Mouse (Mus musculus): ENCODE data around the gene Fam199x. TPM values are rescaled to one million over a fixed set of nuclear protein-coding genes. Genes with fewer than 3 reads are reported as not detected.

The Fam199x gene
- 6.4 and 7.1 TPM in 2 replicates for polyA plus RNA-seq (2015; fragmentation: Nextera tagmentation; extraction: Ambion mirVana)

DNA sequence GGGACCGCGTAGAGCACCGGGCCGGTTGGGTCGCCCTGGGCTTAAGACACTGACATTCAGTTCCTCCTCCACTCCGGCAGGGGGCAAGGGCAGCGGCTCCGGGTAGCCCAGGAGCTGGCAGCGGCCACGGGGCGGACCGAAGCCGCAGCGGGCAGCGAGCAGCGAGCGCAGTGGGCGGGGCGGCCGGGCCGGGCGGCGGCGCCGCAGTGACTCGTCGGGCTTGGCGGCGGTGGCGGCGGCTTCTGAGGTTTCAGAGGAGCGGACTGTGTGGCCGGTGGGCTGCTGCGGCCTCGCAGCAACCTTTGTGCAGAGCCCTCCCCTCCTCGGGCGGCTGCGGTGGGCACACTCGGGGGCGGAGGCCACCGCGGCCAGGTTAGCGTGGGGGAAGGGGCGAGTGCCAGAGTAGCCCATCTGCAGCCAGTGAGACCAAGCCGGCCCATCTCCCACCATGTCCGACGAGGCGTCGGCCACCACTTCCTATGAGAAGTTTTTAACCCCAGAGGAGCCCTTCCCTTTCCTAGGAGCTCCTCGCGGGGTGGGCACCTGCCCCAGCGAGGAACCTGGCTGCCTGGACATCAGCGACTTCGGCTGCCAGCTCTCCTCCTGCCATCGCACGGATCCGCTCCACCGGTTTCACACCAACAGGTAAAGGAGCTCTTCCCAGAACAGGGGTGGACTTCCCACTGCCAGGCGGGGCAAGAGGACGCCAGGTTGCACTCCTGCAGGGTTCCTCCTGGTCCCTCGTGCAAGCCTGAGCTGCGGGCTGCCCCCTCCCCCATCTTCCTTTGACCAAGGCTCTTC lies at the start of gene Fam199x:
TSS of gene Fam199x (plus strand) at position 170 of the 801 bp plus-strand sequence.
- 14% methylated on average over 33 of the region's 62 CpGs for WGBS

DNA sequence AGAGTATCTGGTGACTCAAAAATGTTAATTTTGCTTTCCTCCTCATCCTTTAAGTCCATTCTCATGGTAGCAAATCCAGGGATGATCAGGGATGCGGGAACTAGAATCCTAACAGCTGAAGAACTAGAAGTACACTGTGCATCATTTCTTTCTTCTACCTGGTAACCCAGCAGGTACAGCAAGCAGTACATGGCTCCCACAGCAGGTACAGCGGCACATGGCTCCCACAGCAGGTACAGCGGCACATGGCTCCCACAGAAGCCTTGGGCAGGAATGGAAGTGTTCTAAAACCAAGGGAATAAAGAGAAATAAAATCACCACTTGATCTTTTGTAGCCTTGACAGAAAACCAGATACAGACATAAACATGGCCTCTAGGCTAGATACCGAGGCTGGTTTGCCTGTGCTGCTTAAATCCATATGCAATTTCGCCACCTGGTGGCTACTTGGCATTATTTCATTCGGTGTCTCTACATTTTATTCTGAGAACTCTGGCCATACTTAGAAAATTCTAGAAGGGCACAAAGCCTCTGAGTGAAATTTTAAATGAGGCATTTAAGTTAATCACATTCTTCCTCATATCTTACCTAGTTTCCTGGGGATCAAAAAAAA lies 34.2 kb upstream of the Fam199x start:
- no peaks in the 10 kb centered on the region for H3K27me3 ChIP-seq
- no peaks in the 10 kb centered on the region for H3K9me3 ChIP-seq
- ATAC-seq (ENCODE audit: low read depth) = peak; percentile 67
- H3K27ac ChIP-seq (replicated peaks) = no peak overlapping the region
- H3K4me1 ChIP-seq (replicated peaks) = no peaks in the 10 kb centered on the region
- no peak overlapping the region for H3K9ac ChIP-seq
- 0 out of 2 replicates have a peak, but pooled peaks cover 6% of the 10 kb centered on the region for H3K36me3 ChIP-seq
- no peak overlapping the region for H3K4me2 ChIP-seq
- H3K4me3 ChIP-seq = no peak overlapping the region
- WGBS = 53% methylated on average over 6 of the region's 6 CpGs

More for the DNA sequence above, at the start of gene Fam199x:
- peak within 1 kb of the TSS; percentile 78 for H3K9ac ChIP-seq
- no peaks in the 10 kb centered on the region for H3K9me3 ChIP-seq
- H3K4me3 ChIP-seq = peak within 1 kb of the TSS; percentile 64
- H3K36me3 ChIP-seq = no peaks in the 10 kb centered on the region
- H3K27me3 ChIP-seq = peaks cover 8% of the 10 kb centered on the region; the same call in 1 of the 2 replicates
- H3K4me1 ChIP-seq (replicated peaks) = peaks cover 12% of the 10 kb centered on the region
- peak; percentile 96 for ATAC-seq (ENCODE audit: low read depth)
- peak within 1 kb of the TSS; percentile 49; the same call in 1 of the 2 replicates for H3K27ac ChIP-seq (replicated peaks)
- H3K4me2 ChIP-seq = peak within 1 kb of the TSS; percentile 67

DNA sequence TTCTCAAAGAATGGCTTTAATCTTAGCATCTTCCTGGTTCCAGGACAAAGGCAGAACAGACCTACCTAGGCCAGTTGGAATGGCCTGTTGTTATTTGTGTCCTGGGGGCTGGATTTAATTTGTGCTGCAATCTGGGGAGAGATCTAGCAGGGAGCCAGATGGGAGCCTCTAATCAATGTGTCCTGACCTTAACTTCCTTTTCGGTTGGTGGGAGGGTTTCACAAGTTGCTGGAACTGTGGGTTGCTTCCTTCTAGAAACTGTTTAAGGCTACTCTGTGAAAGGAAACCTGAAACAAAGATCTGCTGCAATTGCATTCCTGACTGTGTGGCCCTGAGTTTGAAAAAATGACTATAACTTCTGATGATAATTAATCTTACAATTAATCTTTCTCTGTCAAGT lies 31.7 kb upstream of the Fam199x start:
- ATAC-seq (ENCODE audit: low read depth) = no peak
- H3K4me2 ChIP-seq = no peak overlapping the region

GRCm38 (mm10) chrX:137019310-137019709 lies 30.1 kb upstream of the Fam199x start:
- no peaks in the 10 kb centered on the region for H3K27me3 ChIP-seq
- no peak for ATAC-seq (ENCODE audit: low read depth)
- no peak overlapping the region for H3K27ac ChIP-seq (replicated peaks)
- H3K4me3 ChIP-seq = no peak overlapping the region
- H3K9me3 ChIP-seq = no peaks in the 10 kb centered on the region
- no peak overlapping the region for H3K9ac ChIP-seq
- H3K36me3 ChIP-seq = no peaks in the 10 kb centered on the region
- H3K4me1 ChIP-seq (replicated peaks) = no peaks in the 10 kb centered on the region
- no peak overlapping the region for H3K4me2 ChIP-seq
- 9% methylated on average over 1 of the region's 1 CpGs for WGBS

More for the DNA sequence above, 31.7 kb upstream of the Fam199x start:
- H3K4me1 ChIP-seq (replicated peaks) = no peaks in the 10 kb centered on the region
- H3K9me3 ChIP-seq = no peaks in the 10 kb centered on the region
- H3K27me3 ChIP-seq = no peaks in the 10 kb centered on the region
- H3K36me3 ChIP-seq = no peaks in the 10 kb centered on the region
- WGBS = 77% methylated on average over 1 of the region's 1 CpGs
- H3K27ac ChIP-seq (replicated peaks) = no peak overlapping the region
- H3K9ac ChIP-seq = no peak overlapping the region
- H3K4me3 ChIP-seq = no peak overlapping the region

- peaks cover 4% of the 10 kb centered on the region; the same call in 1 of the 2 replicates for H3K36me3 ChIP-seq
- no peak for ATAC-seq (ENCODE audit: low read depth)
- WGBS = 97% methylated on average over 8 of the region's 8 CpGs
Measured at GRCm38 (mm10) chrX:137030916-137031315, 18.5 kb upstream of the Fam199x start.

DNA sequence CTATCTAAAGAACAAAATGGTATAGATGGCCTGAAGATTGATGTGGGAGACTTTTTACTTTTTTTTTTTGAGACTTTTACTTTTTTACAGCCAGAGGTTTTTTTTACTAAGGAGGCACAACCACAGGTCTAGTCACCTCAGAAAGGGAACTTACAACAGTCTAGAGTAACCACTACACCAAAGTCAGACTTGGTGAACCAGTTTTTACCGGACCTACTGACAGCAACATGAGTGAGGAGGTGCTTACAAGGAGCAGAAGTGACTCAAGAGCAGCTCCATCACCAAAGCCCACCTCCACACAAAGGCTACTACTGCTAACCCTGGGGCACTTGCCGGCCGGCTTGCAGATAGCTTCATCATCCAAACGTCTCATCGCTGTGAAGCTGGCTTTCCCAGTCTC lies 17.7 kb upstream of the Fam199x start:
- no peak for ATAC-seq (ENCODE audit: low read depth)
- no peak overlapping the region for H3K4me3 ChIP-seq
- WGBS = 91% methylated on average over 5 of the region's 5 CpGs

More at GRCm38 (mm10) chrX:137030916-137031315, 18.5 kb upstream of the Fam199x start:
- no peak overlapping the region for H3K9ac ChIP-seq
- no peak overlapping the region for H3K27ac ChIP-seq (replicated peaks)
- H3K4me3 ChIP-seq = no peak overlapping the region
- no peaks in the 10 kb centered on the region for H3K9me3 ChIP-seq
- H3K27me3 ChIP-seq = no peaks in the 10 kb centered on the region
- H3K4me2 ChIP-seq = no peak overlapping the region
- H3K4me1 ChIP-seq (replicated peaks) = no peaks in the 10 kb centered on the region

DNA sequence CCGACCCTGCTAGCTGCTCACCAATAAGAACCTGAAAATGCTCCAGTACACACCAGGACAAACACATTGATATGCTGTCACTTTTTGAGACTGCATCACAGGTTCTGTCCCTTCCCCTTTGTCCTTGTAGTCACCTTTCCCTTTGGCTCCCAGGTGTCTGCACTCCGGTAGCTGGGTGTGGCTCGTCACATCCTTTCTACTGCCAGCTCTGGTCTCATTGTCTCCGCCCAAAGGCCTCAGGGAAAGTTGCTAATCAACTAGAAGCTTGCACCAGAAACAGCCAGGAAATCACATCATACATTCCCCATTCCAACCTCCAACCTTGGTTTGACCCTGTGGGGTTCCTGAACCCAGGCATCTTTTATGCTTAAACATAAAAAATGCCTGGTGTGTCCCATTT lies 15.1 kb upstream of the Fam199x start:
- H3K36me3 ChIP-seq = no peaks in the 10 kb centered on the region
- no peak overlapping the region for H3K4me3 ChIP-seq
- no peak overlapping the region for H3K9ac ChIP-seq
- H3K27ac ChIP-seq (replicated peaks) = no peak overlapping the region
- H3K4me1 ChIP-seq (replicated peaks) = peaks cover 7% of the 10 kb centered on the region
- H3K4me2 ChIP-seq = no peak overlapping the region
- WGBS = 82% methylated on average over 4 of the region's 4 CpGs
- no peaks in the 10 kb centered on the region for H3K9me3 ChIP-seq
- H3K27me3 ChIP-seq = no peaks in the 10 kb centered on the region
- no peak for ATAC-seq (ENCODE audit: low read depth)

More for the DNA sequence above, 17.7 kb upstream of the Fam199x start:
- H3K36me3 ChIP-seq = peaks cover 4% of the 10 kb centered on the region; the same call in 1 of the 2 replicates
- no peak overlapping the region for H3K4me2 ChIP-seq
- H3K4me1 ChIP-seq (replicated peaks) = peaks cover 1% of the 10 kb centered on the region
- H3K27ac ChIP-seq (replicated peaks) = no peak overlapping the region
- H3K9ac ChIP-seq = no peak overlapping the region
- no peaks in the 10 kb centered on the region for H3K27me3 ChIP-seq
- H3K9me3 ChIP-seq = no peaks in the 10 kb centered on the region

DNA sequence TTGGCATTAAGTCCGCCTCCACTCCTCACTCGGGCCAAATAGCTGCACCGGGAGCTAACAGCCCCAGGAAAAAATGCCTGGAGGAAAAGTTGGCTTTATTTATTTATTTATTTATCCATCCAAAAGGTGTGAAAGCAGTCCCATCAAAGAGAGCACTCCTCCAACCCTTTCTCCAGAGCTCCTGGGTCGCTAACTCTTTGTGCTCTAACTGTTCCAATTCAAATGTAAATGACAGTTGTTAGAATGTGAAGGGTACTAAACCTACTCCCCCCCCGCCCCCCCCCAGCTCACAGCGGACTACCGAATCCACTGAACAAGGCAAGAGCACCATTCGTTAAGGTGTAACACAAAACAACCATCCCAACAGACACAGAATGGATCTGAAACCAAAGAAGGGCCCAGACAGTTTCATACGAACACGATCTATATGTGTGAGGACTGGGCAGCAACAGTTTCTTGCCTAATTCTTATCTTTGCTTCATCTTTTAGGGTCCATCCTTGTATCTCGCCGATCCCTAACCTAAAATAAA lies 11.9 kb upstream of the Fam199x start:
- Histone ChIP-seq H3K4me2 (peak overlapping the region; percentile 64), H3K9ac (peak overlapping the region; percentile 71), H3K27me3 (no peaks in the 10 kb centered on the region), H3K4me3 (peak overlapping the region; percentile 50), H3K27ac (replicated peaks) (peak overlapping the region; percentile 92; the same call in 1 of the 2 replicates), H3K36me3 (no peaks in the 10 kb centered on the region), H3K4me1 (replicated peaks) (peaks cover 7% of the 10 kb centered on the region), H3K9me3 (no peaks in the 10 kb centered on the region)
- WGBS = 22% methylated on average over 12 of the region's 12 CpGs
- ATAC-seq (ENCODE audit: low read depth) = peak; percentile 68

DNA sequence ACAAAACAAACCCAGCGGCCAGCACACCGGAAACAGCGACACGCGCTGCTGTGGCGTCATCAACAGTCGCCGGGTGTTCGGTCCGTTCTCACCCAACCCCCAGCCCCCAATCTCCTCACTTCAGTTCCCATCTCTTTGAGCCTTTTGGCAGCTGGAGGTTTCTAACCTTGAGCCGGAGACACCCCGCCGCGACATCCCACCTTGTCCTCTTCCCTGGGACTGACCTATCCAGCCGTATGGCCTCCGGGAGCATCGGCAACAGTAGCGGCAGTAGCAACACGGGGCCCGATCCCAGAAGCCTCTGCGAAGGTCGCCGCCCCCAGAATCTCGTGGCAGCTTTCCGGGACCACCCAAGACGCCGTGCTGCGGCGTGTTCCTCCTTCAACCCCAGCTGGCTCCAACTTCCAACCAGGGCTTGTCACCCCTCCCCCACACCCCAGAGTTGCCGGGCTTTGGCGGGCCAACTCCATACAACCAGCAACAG lies 11.4 kb upstream of the Fam199x start, which contains the start of gene Slc25a53:
TSS of gene Slc25a53 (minus strand) at position 303 of the 484 bp plus-strand sequence.
- ATAC-seq (ENCODE audit: low read depth) = peak; percentile 97
- peaks cover 7% of the 10 kb centered on the region for H3K4me1 ChIP-seq (replicated peaks)
- peak within 1 kb of the TSS; percentile 64 for H3K4me2 ChIP-seq
- peak within 1 kb of the TSS; percentile 92 for H3K27ac ChIP-seq (replicated peaks)
- H3K4me3 ChIP-seq = peak within 1 kb of the TSS; percentile 50
- no peaks in the 10 kb centered on the region for H3K9me3 ChIP-seq
- H3K27me3 ChIP-seq = no peaks in the 10 kb centered on the region
- no peaks in the 10 kb centered on the region for H3K36me3 ChIP-seq
- H3K9ac ChIP-seq = peak within 1 kb of the TSS; percentile 71
- 17% methylated on average over 31 of the region's 31 CpGs for WGBS

DNA sequence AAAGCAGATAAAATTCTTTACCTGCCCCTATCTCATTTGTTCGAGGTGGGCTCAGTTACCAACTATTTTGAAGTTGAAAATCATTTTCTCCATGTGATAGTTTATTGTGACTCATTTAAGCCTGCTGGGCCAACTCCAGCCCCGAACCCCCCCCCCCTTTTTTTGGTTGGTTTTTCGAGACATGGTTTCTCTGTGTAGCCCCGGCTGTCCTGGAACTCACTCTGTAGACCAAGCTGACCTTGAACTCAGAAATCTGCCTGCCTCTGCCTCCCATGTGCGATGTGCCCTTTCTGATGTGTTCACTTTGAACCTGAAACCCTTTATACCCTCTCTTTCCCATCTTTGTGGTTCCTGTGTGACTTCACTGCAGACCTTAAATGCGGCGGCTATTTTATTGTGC lies 10.9 kb upstream of the Fam199x start:
- ATAC-seq (ENCODE audit: low read depth) = peak; percentile 51; the same call in 1 of the 2 replicates
- Histone ChIP-seq H3K9me3 (no peaks in the 10 kb centered on the region), H3K27ac (replicated peaks) (peak overlapping the region; percentile 92), H3K4me1 (replicated peaks) (peaks cover 7% of the 10 kb centered on the region), H3K36me3 (no peaks in the 10 kb centered on the region), H3K4me3 (peak overlapping the region; percentile 50), H3K4me2 (peak overlapping the region; percentile 52), H3K9ac (peak overlapping the region; percentile 71; the same call in 1 of the 2 replicates), H3K27me3 (no peaks in the 10 kb centered on the region)
- 46% methylated on average over 7 of the region's 7 CpGs for WGBS

DNA sequence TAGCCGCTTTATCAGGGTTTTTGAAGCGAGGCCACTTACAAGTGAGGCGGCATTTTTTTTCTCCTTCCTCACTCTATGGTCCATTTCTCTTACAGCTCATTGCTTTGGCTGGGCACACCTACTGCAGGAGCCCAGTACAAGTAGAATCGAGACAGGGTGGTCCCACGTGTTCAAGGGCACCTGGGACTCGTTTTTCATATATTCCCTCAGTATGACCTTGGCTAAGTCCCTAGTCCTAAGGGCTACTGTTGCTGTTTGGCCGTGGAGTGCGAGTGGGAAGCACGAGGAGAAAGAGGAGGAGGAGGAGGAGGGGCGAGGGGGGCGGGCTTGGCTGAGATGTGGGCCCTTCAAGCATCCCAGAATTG lies 352 bp upstream of the Fam199x start:
- peak; percentile 85 for ATAC-seq (ENCODE audit: low read depth)
- 0 out of 2 replicates have a peak overlapping the region, but pooled peaks have one; percentile 18 for H3K27ac ChIP-seq (replicated peaks)
- WGBS = 16% methylated on average over 9 of the region's 11 CpGs
- peak overlapping the region; percentile 67 for H3K4me2 ChIP-seq
- no peaks in the 10 kb centered on the region for H3K36me3 ChIP-seq
- H3K27me3 ChIP-seq = peaks cover 8% of the 10 kb centered on the region; the same call in 1 of the 2 replicates
- peak overlapping the region; percentile 64 for H3K4me3 ChIP-seq
- peak overlapping the region; percentile 78 for H3K9ac ChIP-seq
- no peaks in the 10 kb centered on the region for H3K9me3 ChIP-seq
- H3K4me1 ChIP-seq (replicated peaks) = peaks cover 12% of the 10 kb centered on the region

- Histone ChIP-seq H3K36me3 (no peaks in the 10 kb centered on the region), H3K9me3 (no peaks in the 10 kb centered on the region), H3K9ac (no peak overlapping the region), H3K27me3 (no peaks in the 10 kb centered on the region), H3K27ac (replicated peaks) (no peak overlapping the region), H3K4me2 (no peak overlapping the region), H3K4me3 (no peak overlapping the region), H3K4me1 (replicated peaks) (no peaks in the 10 kb centered on the region)
- 79% methylated on average over 9 of the region's 9 CpGs for WGBS
- ATAC-seq (ENCODE audit: low read depth) = no peak
Measured at GRCm38 (mm10) chrX:137063202-137063601, 13.8 kb downstream of the Fam199x start.
